Mouse (Mus musculus) left cerebral cortex, adult 9 months (tissue): ENCODE results near the gene Ctrl.

ENCODE experiments used
- DNase-seq, 2 experiments: peaks; one replicate each; pipeline ENCODE4 v3.0.0; 2022; ENCODE audit warnings: low spot score in 2 of 2

The Ctrl gene

DNA sequence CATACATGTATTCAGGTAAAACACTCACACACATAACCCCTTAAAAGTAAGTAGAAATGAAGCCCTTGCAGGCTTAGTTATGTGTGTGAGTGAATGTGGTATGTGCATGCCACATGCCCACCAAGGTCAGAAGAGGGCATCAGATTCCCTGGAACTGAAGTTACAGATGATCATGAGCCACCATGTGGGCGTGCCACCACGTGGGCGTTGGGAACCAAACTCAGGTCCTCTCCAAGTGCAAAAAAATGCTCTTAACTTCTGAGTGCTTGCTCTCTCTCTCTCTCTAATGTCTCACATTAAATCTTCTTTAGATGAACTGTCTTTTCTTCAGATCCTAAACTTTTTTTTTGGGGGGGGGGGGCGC lies 4.6 kb upstream of the Ctrl start, which contains the start of gene Psmb10:
Gene Psmb10 (minus strand): TSS at position 139 of the 364 bp plus-strand sequence.
- peak in 1 of 2 experiments; percentile 40 for DNase-seq

DNA sequence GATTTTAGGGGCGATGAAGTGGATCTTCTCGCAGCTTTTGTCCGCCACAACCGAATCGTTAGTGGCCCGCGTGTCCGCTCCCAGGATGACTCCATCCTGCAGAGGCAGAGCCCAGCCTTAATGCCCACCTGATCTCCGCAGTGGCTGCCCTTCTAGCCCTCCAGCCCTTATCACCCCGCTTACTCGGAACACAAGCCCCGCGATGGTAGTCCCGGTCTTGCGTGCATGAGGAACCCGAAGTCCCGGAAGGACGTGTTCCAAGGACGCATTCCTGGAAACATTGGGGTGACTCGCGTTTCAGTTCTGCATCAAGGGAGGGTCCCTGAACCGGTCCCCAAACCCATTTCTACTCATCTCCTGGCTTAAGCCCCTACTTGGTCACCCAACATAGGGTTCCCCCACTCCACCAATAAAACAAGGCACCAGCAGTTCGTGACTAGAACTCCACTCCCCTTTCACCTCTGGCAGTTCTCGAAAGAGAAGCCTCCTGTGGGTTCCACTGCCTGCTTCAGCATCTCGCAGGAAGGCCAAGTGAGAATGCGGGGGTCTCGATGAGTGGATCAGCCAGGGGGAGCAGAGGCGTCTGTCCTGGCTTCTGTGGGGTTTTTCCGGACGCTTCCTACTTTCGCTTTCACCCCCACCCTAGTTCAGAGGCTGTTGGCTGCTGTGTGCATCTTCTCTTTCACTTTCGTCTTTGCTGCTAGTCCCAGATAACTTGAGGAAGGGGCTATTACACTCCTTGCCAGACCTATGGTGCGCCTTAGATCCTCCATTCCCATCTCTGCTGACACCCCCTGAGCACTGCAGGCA lies 4.0 kb upstream of the Ctrl start:
- peak; percentile 30 to 45 for DNase-seq

DNA sequence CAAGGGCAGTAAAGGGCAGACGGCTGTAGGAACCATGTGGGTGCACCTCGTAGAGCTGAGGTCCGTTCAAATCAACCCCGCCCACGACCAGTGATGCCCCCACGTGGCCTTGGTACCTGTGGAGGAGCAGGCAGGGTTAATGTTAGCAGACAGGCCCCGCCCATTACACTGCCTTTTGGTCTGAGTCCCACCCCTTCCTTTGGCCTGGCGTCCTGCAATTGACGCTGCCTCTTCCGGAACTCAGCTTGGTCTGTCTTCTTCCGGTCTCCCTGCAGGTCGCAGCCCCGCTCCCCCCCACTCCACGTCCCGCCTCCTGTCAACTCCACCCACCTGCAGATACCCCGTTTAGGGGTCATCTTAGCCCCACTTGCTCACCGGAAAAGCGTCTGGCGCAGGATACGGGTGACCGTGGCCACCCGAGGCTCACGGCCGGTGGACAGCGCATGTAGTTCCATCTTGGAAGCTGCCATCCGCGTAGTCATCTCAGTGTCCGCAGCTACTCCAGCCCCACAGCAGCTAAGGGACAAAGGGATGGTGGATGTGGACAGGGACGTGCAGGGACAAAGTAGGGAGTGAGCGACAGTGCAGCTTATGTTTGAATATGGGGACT lies 3.3 kb upstream of the Ctrl start:
- peak; percentile 73 to 87 for DNase-seq

DNA sequence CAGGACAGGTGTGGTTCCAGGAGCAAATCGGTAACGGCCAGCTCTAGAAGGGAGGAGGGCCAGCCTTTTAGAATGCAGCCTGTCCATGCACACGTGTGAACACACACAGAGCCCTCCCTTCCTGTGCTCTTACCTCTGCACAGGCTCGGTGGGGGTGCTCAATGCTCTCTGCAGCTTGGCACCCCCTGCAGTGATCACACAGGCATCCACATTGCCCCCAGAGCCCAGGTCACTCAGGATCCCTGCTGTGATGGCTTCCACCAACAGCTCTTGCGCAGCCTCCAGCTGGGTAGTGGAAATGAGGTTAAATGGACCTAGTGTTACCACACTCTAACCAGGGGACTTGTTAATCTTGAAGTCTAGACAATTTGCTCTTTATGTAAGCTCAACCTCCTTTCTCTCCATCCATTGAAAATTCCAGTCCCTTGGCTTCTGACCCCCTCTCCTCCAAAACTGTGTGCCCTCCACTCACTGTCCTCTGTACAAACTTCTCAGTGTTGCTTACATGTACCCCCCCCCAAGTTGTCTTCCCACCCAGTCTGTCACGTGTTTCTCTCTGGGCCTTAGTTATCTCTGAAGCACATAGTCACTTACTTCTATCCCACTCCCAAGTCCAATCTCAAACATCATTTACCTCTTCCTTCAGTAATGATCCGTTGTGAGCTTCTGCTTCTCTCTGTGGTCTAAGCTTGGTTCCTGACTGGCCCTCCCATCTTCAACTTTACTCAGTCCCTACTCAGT lies 2.4 kb upstream of the Ctrl start:
- DNase-seq = no peak

DNA sequence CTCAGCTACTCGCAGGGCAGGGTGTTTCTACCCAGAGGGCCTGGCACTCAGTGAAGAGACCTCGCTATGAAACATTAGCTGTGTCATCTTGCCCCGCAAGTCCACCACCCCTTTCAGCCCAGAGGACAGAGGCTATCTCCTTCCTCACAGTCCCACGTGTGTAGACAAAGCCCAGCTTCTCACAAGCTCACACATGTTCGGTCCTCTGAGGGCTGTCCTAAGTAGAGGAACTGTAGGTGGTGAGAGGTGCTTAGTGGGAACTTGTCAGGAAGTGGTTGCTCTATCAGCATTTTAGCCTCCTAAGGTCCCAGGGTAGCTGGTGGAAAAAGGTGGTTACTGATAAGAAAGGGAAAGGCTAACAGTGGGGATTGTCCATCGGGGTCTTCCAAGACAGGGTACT lies 1.4 kb upstream of the Ctrl start:
- no peak for DNase-seq

DNA sequence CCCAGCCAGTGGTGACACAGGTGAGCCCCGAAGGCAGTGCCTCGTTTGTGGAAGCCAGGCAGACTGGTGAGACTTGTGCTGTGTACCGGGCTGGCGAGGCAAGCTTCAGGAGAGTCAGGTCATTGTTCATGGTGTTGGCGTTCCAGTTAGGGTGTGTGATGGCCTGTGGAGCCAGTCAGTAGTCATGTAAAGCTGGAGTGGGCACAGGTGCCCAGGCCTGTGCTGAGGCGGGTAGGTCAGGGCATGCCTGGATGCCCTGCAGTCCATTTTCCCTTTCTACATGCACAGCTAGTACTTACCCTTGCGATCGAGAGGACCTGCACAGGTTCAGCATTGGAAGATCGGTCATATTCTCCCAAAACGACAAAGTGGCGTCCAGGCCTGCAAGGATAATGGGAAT lies 1.1 kb downstream of the Ctrl start:
- no peak for DNase-seq

DNA sequence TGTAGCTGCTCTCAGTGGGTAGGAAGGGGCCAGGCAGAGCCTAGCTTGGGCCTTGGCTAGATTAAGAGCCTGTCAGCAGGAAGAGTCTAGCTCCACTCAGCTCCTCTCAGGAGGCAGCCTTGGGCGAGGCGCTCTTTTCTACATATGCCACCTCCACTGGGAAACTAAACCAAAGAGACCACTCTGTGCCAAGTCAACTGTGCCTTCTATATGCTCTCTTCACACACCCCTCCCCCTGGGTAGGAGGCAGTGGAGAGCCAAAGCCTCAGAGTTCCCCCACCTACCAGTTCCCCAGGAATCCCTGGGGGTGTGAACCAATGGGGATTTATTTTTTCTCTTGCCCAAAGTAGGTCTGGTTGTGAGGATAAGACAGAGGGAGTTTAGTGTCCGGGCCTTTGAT lies 2.4 kb downstream of the Ctrl start:
- DNase-seq = peak; percentile 45 to 56

DNA sequence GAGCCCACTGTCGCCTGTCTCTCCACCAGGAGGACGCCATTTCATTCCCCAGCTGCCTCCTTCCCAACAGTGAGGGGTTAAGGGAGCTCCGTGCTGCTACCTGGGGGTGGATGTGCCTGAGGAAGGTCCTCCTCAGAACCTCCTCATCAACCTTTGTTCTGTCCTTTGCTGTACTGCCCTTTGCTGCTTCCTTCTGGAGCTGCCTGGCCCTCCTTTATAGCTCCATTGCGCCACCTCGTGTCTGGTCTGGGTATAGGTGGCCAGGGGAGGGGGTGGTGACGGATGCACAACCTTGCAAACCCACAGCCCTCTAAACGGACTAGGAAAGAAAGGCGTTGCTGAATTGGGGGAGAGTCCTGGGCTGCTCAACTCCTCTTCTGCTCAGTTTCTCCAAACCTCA lies 3.1 kb downstream of the Ctrl start:
- peak in 1 of 2 experiments; percentile 83 for DNase-seq

DNA sequence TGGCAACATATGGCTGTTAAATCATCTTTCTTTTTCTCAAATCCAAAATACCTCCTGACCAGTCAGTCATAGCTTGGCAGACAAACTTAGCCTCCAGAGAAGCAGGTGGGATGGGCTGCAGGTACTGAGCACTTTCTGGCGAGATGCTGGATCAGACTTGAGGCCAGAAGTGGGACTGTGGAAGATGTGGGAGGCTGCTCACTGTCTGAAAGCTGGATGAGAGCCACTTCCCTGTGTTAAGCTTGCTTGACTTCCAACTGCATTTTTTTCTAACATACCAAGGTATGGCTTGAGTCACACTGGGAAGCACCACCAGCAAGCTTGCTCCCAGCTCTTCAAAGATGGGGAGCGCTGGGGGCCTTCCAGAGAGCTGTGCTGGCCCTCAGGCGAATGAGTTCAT lies 8.5 kb downstream of the Ctrl start:
- DNase-seq = peak in 1 of 2 experiments; percentile 62

DNA sequence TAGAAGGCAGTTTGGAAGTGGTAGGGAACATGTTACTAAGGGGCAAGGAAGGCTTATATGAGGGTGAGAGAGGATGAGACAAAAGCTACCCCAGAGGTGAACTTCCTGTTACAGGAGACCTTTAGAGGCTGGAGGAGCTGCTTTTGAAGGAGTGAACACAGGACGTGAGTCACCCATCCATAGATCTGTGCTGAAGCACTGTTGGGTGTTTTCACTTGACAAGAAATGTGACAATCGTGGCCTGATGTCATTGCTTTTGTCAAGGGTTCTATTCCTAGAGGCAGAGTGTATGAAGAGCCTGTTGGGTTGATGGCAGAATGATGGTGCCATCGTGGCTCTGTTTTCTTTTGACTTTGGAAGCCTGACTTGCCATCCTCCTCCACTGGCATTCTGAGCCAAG lies 14.3 kb downstream of the Ctrl start:
- DNase-seq = no peak

DNA sequence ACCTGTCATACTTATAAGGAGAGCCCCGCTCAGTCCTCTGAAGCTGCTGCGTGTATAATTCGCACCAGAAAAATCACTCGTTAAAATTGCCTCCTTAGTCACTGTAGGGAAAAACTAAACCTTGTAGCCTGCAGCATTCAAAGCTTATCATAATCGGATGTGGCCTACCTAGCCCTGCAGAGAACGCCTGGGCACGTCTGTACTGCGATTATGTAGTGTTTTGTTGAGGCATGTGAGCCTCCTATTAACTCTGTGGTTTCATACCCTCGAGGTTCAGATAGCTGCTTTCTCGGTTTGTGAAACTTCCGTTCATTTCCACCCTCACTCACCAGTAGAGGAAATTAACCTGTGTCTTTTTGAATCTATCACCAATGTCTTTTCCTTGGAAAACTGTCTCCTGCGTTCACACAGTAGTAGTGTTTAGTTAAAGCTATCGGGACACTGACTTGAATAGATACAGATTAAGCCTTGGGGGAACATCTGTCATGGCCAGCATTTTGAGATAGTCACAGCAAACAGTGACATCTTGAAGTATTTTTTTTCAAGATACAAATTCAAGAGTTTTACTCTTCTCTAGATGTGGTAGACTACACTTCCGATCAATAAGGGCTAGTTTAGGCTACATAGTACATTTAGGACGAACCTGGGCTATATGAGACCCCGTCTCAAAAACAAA lies 32.6 kb downstream of the Ctrl start:
- DNase-seq = no peak

DNA sequence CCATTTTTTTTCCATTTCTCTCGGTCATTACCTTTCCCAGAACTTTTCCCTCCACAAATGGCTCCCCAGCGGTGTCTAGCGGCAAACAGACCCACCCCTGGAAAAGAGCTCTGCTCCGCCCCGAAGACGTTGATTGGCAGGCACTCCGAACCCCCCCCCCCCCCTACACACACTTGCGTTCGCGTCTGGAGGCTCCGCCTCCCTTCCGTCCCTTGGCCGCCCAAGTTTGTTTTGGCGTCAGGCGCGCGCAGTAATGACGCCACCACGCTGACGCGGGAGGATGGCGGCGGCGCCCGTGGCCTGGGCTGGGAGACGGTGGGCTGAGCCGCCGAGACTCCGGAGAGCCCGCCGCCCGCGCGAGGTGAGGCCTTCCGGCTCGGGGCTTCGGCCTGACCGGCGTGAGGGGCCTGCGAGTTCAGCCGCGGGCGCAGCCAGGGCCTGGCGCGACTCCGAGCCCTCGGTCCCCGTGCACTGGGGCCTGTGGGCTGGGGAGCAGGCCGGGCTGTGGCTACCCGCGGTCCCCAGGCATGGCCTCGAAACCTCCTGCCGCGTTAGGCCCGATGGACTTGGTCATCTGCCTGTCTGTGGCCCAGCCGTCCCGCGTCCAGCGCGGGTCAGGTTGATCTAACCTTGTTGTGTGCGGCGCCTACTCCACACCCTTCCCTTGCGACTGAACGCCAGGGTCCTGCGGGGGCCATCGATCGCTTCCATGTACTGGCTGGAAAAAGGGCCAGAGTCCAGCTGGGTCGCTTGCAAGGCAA lies 33.3 kb downstream of the Ctrl start, which contains the start of gene Pskh1:
Gene Pskh1 (plus strand): TSS at position 262 of the 761 bp plus-strand sequence.
- DNase-seq = peak; percentile 64 to 90

DNA sequence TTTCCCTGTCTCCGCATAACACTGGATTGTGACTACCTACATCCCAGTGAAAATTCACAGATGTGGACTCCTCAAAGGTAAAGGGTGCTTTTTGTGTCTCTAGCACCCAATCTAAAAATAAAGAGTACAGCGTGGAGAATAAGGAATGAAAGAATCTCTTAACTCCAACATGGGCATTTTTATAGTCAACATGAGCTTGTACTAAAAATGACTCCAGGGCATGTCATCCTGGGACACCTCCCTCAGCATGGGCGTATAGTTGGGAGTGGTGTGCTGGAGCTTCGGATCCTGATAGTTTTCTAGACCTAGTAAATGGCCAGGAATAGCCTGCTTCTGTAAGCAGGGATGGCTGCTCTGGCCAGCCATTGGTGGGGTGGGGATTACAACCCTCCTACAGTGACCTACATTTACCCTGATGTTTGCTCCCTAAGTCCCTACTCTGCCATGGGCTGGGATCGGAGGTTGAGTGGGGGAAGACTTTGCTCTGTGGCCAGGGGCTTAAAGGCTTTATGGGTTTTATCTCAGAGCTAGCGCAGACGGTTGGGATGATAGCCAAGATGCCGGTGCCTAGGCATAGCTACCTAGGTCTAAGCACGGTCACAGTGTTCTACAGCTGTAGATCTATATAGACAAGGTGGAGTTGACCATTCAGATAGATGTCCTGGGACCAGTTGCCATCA lies 35.7 kb downstream of the Ctrl start:
- no peak for DNase-seq

DNA sequence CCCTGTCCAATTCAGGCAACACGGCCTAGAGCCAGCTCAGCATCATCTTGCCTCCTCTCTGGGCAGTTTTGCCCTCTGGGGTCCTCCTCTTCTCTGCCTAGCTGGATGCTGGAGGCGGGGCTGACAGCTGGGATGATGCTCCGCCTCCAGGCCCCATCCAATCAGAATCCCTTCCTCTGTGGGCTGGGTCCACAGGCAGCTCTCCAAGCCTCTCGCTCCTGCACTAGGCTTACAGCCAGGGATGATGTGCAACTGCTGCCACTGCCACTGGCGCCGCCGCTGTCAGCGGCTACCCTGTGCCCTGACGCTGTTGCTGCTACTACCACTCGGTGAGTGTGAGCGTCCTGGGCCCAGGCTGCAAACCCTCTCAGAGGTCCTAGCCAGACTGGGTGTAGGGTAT lies 40.3 kb downstream of the Ctrl start, which contains the start of gene Nrn1l:
Gene Nrn1l (plus strand): TSS at position 229 of the 400 bp plus-strand sequence.
- DNase-seq = peak; percentile 68 to 88

DNA sequence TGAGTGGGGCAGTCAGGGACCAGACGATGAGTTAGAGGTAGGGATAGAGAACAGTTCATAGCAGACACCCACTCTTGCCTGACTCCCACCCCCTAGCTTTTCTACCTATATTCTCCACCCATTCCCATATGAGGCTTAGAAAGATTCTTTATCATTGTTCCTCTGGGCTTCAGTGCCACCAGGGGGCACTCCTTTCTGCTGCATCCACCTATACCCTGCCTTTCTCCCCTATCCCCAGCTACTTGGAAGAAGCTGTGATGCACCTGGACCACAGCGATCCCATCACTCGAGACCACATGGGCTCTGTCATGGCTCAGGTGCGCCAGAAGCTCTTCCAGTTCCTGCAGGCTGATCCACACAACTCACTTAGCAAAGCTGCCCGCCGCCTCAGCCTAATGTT lies 41.2 kb downstream of the Ctrl start:
- peak in 1 of 2 experiments; percentile 48 for DNase-seq

DNA sequence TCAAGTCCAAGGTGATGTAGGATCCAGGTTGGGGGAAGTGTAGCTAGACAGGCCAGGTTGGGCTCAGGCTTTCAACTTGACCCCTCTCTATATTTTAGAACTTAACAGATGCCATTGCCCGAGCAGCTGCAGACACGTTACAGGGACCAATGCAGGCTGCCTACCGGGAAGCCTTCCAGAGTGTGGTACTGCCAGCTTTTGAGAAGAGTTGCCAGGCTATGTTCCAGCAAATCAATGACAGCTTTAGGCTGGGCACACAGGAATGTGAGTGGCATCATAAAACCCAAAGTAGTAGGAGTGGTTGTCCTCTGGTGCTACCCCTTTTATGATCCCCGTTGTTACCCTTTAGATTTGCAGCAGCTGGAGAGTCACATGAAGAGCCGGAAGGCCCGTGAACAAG lies 42.8 kb downstream of the Ctrl start:
- peak in 1 of 2 experiments; percentile 58 for DNase-seq

DNA sequence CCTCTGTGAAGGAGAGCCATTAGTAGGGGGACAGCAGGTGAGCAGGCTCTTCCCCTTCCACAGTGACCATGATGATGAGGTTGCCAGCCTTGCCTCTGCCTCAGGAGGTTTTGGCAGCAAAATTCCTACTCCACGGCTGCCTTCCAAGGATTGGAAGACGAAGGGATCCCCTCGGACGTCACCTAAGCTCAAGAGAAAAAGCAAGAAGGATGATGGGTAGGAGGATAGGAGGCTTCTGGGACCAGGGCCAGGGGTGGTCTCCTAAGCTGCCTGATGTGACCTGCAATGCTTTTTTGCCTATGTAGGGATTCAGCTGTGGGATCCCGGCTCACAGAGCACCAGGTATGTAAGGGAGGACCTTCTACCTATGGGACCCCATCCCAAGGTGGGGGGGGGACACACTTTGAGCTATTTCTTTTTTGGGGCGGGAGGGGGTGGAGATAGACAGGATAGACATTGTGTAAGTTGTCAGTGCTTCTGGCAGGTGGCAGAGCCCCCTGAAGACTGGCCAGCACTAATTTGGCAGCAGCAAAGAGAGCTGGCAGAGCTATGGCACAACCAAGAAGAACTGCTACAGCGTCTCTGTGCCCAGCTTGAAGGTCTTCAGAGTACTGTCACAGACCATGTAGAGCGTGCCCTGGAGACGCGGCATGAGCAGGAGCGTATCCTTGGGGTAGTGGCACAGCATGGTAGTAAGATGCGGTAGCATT lies 43.8 kb downstream of the Ctrl start:
- no peak for DNase-seq
